Mouse (Mus musculus): ENCODE measurements around the gene Sf1. TPM values are rescaled to one million over a fixed set of nuclear protein-coding genes. Genes with fewer than 3 reads are reported as not detected.

Gene Sf1
- total RNA-seq, 2 experiments from 2014 or later = 156 to 268 TPM

- ATAC-seq (replicated peaks; ENCODE audit: poor library complexity) = no peak
These were observed 53.6 kb downstream of the Sf1 start for GRCm38 (mm10) chr19:6416894-6417761.

- peak; percentile 85 for ATAC-seq (replicated peaks; ENCODE audit: poor library complexity)
These were observed 54.9 kb downstream of the Sf1 start, which contains the start of gene Nrxn2 for GRCm38 (mm10) chr19:6418233-6418879. Nrxn2 (plus strand) TSS chr19:6418731.

- no peak for ATAC-seq (replicated peaks; ENCODE audit: poor library complexity)
These were observed 55.6 kb downstream of the Sf1 start for GRCm38 (mm10) chr19:6418984-6419692.

- ATAC-seq (replicated peaks; ENCODE audit: poor library complexity) = no peak
These were observed 56.4 kb downstream of the Sf1 start for GRCm38 (mm10) chr19:6419805-6420310.

GRCm38 (mm10) chr19:6420481-6421210, 57.2 kb downstream of the Sf1 start:
- ATAC-seq (replicated peaks; ENCODE audit: poor library complexity) = no peak

GRCm38 (mm10) chr19:6421211-6421590, 57.7 kb downstream of the Sf1 start:
- no peak for ATAC-seq (replicated peaks; ENCODE audit: poor library complexity)

- ATAC-seq (replicated peaks; ENCODE audit: poor library complexity) = no peak
These were observed 58.5 kb downstream of the Sf1 start for GRCm38 (mm10) chr19:6422014-6422413.

- ATAC-seq (replicated peaks; ENCODE audit: poor library complexity) = no peak
These were observed 59.8 kb downstream of the Sf1 start for GRCm38 (mm10) chr19:6423241-6423640.

GRCm38 (mm10) chr19:6424137-6424881, 60.8 kb downstream of the Sf1 start:
- ATAC-seq (replicated peaks; ENCODE audit: poor library complexity) = no peak

- no peak for ATAC-seq (replicated peaks; ENCODE audit: poor library complexity)
These were observed 62.1 kb downstream of the Sf1 start for GRCm38 (mm10) chr19:6425595-6425994.

- peak; percentile 90 for ATAC-seq (replicated peaks; ENCODE audit: poor library complexity)
These were observed 63.4 kb downstream of the Sf1 start for GRCm38 (mm10) chr19:6426703-6427500.

Other genes starting within 250 kb of the Sf1 start
- gene Sac3d1, start 245.0 kb upstream of the Sf1 start, total RNA-seq (2015) = 12.0 and 16.9 TPM in 2 replicates
- gene Sac3d1, start 245.0 kb upstream of the Sf1 start, total RNA-seq (2017) = 5.5 and 6.3 TPM in 2 replicates
- gene Snx15, start 235.4 kb upstream of the Sf1 start, total RNA-seq (2015) = 18.2 and 19.5 TPM in 2 replicates
- gene Snx15, start 235.4 kb upstream of the Sf1 start, total RNA-seq (2017) = 13.8 and 14.2 TPM in 2 replicates
- 0.34 and 0.42 TPM in 2 replicates for gene Batf2, start 222.7 kb upstream of the Sf1 start, total RNA-seq (2015)
- 0.44 and 0.71 TPM in 2 replicates for gene Batf2, start 222.7 kb upstream of the Sf1 start, total RNA-seq (2017)
- 29.2 and 37.4 TPM in 2 replicates for gene Arl2, start 222.1 kb upstream of the Sf1 start, total RNA-seq (2015)
- 33.6 and 37.0 TPM in 2 replicates for gene Arl2, start 222.1 kb upstream of the Sf1 start, total RNA-seq (2017)
- not detected in 2 replicates for gene Majin, start 179.3 kb upstream of the Sf1 start, total RNA-seq (2015)
- not detected in 2 replicates for gene Majin, start 179.3 kb upstream of the Sf1 start, total RNA-seq (2017)
- not detected in 2 replicates for gene Gpha2, start 137.3 kb upstream of the Sf1 start, total RNA-seq (2015)
- not detected in 2 replicates for gene Gpha2, start 137.3 kb upstream of the Sf1 start, total RNA-seq (2017)
- 2.8 TPM in 2 replicates for gene Ppp2r5b, start 127.8 kb upstream of the Sf1 start, total RNA-seq (2015)
- gene Ppp2r5b, start 127.8 kb upstream of the Sf1 start, total RNA-seq (2017) = 2.3 and 3.1 TPM in 2 replicates
- gene Atg2a, start 122.0 kb upstream of the Sf1 start, total RNA-seq (2015) = 9.2 and 9.4 TPM in 2 replicates
- gene Atg2a, start 122.0 kb upstream of the Sf1 start, total RNA-seq (2017) = 6.4 and 8.1 TPM in 2 replicates
- gene Ehd1, start 87.0 kb upstream of the Sf1 start, total RNA-seq (2015) = 11.8 and 14.4 TPM in 2 replicates
- 39.4 and 40.9 TPM in 2 replicates for gene Ehd1, start 87.0 kb upstream of the Sf1 start, total RNA-seq (2017)
- gene Cdc42bpg, start 57.2 kb upstream of the Sf1 start, total RNA-seq (2015) = 1.3 and 2.0 TPM in 2 replicates
- 3.2 and 3.5 TPM in 2 replicates for gene Cdc42bpg, start 57.2 kb upstream of the Sf1 start, total RNA-seq (2017)
- 22.9 and 23.6 TPM in 2 replicates for gene Men1, start 28.7 kb upstream of the Sf1 start, total RNA-seq (2015)
- gene Men1, start 28.7 kb upstream of the Sf1 start, total RNA-seq (2017) = 27.2 and 27.9 TPM in 2 replicates
- 15.8 and 16.3 TPM in 2 replicates for gene Map4k2, start 22.6 kb upstream of the Sf1 start, total RNA-seq (2015)
- gene Map4k2, start 22.6 kb upstream of the Sf1 start, total RNA-seq (2017) = 30.5 and 45.4 TPM in 2 replicates
- gene Pygm, start 20.7 kb downstream of the Sf1 start, total RNA-seq (2015) = 0.30 and 1.5 TPM in 2 replicates
- 0.47 TPM in 1 of 2 replicates, not detected in the other for gene Pygm, start 20.7 kb downstream of the Sf1 start, total RNA-seq (2017)
- gene Rasgrp2, start 35.6 kb downstream of the Sf1 start, total RNA-seq (2015) = 223 and 244 TPM in 2 replicates
- 283 and 290 TPM in 2 replicates for gene Rasgrp2, start 35.6 kb downstream of the Sf1 start, total RNA-seq (2017)
- not detected in 2 replicates for gene Nrxn2, start 55.0 kb downstream of the Sf1 start, total RNA-seq (2015)
- not detected in 2 replicates for gene Nrxn2, start 55.0 kb downstream of the Sf1 start, total RNA-seq (2017)
- not detected in 2 replicates for gene Slc22a12, start 179.3 kb downstream of the Sf1 start, total RNA-seq (2015)
- gene Slc22a12, start 179.3 kb downstream of the Sf1 start, total RNA-seq (2017) = not detected in 2 replicates